Mouse (Mus musculus) lung, postnatal 4 days (tissue): Measurements from ENCODE around the gene Tcp1.
"Not testable (repeated sequence)": the region's sequence is repeated elsewhere in the genome, so short reads cannot be mapped to it uniquely, and the experiment has no call there.

Experiments
- DNase-seq, 2 experiments: peaks; one replicate each; pipeline ENCODE4 v3.0.0; 2021

Gene Tcp1

DNA sequence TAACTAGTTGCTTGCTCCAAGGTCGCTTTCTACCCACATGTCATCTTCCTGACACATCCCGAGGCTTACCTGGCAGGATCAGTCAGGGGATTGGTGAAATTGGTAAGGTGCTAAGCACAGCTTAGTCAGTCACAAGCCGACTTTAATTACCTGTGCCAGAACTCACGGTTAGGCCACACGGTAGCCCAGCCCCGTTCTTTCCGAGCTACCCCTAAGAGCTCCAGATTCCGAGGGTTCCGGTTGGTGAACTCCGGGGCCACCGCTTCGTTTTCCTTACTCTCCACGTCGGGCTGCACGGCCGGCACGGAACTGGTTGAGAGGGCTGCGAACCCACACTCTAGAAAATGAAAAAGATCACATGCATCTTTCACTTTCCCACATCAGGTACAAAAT is at the start of gene Tcp1:
Gene Tcp1, plus strand, starts transcription at position 214 of the 393 bp plus-strand sequence.
- DNase-seq, result peak in 1 of 2 experiments; percentile 34

DNA sequence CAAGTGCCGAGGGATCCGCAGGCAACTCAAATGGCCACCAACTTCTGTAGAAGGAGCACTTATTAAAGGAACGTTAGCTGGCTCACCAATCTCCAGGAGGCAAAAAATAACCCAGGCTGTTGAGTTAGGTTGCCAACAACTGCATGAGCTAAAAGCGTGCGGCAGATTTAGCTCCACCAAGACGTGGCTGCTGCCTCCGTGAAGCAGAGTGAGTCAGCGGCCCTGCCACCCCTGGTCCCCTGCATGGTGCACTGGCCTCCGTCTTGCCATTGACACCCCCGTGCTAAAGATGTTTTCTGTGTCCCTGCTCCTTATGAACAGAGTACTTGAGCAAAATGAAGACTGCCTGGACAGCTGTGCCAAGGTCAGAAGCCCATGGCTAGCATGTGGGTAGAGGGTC is 48.6 kb upstream of the Tcp1 start:
- no peak for DNase-seq

DNA sequence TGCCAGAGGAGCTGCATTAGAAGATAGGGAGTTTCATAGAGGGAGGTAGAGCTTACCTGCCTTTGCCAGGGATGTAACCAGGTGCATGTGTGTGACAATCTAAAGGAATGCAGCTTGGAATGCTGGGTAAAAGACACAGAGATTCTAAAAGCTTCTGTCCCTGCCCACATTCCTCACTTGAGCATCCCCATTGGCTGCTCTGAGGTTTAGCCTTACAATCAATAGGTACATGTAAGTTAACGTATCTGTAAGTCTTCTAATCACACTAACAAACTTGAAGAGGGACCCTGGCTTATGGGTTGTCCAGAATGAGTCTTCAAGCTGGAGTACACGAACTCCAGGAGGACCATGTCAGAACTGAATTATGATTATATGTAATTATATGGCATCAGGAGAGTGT is 47.5 kb upstream of the Tcp1 start, which contains the start of gene Mas1:
Gene Mas1, minus strand, starts transcription at position 101 of the 400 bp plus-strand sequence.
- DNase-seq, result no peak

DNA sequence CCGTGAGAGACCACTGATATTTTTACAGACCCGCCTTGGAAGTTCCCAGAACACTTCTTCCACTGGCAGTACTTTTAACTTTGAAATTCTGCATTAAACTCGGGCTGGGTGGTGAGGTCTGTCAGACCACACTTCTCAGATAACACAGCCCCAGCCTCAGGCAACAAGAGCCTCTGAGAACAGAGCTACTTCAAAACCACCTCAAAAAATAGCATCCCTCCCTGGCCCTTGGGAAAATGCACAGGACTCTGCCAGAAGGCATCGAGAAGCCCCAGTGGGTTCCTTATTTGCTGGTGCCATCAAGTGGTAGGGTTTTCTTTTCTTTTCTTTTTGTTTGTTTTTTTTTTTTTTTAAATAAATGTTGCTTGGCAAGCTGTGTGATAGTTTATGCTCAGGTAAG is 46.9 kb upstream of the Tcp1 start:
- DNase-seq, result no peak

DNA sequence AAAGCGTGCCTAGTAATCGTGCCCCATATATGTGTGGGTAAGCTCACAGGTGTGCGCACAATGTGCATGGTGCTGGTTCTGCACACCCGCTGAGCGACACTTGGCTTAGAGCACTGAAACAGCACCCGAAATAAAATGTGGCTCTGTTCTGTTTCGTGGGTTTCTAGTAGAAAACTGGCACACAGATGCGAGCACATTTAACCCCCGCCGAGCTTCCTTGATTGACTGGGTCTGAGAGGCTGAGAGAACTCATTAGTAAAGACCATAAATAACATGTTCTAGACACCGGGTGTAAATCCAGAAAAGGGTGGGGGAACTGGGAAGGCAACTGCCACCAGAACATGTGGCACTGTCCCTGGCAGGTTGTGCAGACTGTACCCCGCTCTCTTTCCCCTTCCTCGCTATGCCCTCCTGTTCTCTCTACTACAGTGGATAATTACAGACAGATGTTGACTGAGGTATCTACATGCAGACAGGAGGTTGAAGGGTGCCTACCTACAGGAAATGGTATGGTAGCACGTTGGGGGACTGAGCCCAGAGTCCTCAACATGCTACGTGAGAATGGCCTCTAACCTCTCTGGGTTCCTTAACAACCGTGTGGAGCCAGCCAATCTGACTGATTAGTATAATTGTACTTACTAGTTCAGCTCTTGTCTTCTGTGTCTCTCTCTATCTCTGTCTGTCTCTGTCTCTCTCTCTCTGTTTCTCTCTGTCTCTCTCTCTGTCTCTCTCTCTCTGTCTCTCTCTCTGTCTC is 43.0 kb upstream of the Tcp1 start:
- no peak for DNase-seq

DNA sequence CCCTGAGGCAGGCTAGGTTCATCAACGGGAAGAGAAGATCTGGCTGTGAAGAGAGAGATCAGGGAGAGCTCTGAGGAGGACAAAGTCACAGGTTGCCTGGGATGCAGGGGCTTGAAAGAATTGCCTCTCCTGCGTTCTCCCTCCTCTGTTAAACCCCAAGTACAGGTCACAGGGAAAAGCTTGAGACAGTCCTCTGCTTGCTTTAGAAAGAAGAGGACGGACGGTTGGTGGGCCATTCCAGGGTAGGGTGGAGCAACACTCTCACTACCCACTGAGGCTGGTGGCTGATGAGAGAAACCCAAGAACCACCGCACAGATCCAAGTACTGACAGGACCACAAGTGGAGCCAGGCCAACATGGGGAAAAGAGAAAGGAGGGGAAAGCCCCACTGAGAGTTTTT is 39.8 kb upstream of the Tcp1 start, which contains the start of gene Mrgprh:
Gene Mrgprh, plus strand, starts transcription at position 301 of the 400 bp plus-strand sequence.
- no peak for DNase-seq

DNA sequence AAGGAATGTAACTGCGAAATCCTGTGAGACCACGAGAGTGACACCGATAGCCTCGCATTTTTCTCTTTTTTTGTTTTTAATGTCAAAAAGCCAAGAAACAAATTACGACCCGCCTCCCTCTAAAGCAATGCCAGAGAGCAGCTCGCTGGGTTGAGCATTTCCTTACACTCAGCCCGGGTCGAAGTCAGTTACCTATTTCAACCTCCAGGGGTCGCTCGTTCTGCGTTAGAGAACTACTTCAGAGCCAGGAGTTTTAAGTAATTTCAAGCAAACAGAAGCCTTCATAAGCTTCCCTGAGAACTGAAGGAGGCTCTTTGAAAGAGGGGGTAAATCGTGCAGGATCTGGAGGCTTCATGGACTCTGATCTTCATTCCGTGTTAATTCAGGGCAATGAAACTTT is 35.3 kb upstream of the Tcp1 start:
- peak; percentile 72 to 87 for DNase-seq

DNA sequence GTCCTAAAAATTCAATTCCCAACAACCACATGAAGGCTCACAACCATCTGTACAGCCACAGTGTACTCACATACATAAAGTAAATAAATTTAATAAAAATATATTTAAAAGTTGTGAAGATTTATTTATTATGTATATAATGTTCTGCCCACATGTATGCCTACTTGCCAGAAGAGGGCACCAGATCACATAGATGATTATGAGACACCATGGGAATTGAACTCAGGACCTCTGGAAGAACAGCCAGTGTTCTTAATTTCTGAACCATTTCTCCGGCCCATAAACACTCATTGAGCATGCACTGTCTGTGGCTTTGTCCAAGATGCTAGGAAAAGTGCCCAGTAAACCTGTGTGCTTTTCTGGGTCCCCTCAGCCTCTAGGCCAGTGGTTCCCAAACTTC is 34.3 kb upstream of the Tcp1 start:
- no peak for DNase-seq

DNA sequence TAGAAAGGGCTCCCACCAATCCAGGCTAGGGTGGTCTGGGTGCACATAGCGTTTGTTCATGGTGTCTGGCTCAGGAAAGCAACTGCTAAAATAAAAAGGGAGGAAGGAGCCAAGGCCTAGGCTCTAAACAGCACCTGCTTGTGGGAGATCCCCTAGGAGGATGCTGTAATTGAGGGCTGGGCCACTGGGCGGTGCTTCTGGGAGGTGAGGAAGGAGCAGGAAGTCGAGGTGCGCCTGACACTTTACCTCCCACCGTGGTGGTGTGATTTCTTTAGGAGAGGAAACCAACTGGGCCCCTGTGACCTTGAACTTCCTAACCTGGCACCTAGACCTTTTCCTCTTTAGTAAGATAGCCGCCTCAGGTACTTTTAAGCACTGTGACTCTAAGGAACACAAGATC is 28.9 kb upstream of the Tcp1 start:
- DNase-seq, result peak in 1 of 2 experiments; percentile 25

DNA sequence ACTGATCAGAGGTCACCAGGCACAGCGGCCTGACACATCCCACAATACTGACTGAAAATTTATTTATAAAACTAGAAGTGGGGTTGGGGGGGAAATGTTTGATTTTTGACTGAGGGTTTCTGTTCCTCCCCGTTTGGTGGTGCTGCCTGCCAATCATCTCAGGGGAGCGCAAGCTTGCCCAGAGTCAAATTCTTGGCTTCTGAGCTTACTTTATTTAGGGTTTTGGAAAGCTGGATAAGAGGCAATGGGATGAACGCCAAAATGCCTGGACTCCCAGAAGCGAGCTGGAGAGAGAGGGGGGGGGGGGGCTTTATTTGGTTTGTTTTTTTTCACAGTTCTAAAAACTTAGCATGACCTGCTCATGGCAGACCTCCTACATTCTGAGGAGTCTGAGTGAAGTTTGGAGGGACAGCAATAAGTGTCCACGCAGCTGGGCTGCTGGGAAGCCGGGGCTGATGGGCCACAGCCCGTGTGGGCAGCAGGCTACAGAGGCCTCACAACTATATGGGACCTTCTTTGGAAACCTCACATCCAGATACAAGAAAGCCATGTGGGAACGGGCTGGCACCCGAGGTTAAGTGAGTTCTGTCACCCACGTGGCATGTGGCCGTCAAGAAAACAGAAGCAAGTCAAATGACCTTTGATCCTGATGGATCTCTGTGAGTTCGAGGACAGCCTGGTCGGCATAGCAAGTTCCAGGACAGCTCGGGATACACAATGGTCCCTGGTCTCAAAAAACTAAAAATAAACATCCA is 28.3 kb upstream of the Tcp1 start:
- DNase-seq, result peak in 1 of 2 experiments; percentile 37

DNA sequence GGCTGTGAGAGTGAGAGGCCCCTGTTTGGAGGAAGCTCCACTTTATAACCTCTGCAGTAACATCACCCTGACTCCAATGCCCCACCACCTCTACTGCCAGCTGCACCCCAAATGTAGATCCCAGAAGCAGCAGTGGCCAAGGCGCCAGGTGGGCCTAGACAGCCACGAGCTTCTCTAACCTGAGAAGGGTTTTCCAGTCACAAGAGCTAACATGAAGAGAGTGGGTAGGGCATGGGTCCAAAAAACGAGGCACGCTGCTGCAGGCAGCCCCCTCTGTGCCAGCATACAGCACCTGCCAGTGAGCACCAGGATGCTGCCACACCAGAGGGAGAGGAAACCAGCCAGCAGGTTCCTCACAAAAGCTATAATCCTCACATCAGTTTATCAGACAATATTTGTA is 24.4 kb upstream of the Tcp1 start:
- DNase-seq, result no peak

DNA sequence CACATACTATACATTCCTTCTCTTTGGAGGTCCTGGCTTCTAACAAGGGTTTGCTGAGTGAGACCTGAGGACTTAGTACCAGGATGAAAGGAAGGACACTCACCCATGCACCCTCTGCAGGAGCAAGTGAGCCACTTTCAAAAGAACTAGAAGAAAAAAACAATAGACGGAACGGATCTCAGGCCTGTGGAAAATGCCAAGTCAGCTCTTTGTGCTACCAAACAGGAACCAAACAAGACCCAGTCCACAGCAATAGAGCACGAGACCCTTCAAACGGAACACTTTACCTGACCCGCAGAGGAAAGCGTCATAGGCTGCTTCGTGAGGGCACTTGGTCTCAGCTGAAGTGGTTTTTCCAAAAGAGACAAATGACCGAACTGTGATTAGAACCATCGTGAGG is 23.5 kb upstream of the Tcp1 start:
- no peak for DNase-seq

DNA sequence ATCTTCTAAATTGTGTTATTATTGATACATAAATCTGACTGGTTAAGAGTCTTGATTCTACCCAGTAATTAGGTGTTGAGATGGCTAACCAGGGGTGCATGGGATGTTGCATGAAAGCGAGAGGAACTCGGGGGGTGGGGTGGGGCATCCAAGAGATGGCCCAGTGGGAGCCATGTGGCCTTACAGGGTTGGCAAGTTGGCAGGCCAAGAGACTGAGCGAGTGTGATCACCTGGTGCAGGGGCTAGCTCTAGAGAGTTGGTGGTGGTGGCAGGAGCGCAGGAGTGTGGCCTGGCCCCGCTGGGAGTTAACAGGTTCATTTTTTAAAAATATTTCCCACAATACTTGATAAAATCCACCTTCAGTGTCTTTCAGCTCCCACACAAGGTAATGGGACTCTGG is 17.8 kb upstream of the Tcp1 start:
- DNase-seq, result no peak

DNA sequence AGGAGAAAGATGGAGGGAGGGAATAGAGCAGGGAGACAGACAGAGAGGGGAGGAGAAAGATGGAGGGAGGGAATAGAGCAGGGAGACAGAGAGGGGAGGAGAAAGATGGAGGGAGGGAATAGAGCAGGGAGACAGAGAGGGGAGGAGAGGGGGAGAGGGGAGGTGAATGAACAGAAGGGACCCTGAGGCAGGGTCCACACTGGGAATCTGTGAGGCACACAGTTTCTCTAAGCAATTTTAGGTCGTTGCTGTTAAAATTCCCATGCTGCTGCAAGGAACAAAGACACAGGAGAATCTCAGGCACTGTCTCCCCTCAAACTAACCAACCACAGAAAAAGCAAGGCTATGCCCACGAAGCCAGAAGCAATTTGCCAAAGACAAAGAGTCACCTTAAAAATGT is 16.9 kb upstream of the Tcp1 start:
- not testable (repeated sequence) for DNase-seq

DNA sequence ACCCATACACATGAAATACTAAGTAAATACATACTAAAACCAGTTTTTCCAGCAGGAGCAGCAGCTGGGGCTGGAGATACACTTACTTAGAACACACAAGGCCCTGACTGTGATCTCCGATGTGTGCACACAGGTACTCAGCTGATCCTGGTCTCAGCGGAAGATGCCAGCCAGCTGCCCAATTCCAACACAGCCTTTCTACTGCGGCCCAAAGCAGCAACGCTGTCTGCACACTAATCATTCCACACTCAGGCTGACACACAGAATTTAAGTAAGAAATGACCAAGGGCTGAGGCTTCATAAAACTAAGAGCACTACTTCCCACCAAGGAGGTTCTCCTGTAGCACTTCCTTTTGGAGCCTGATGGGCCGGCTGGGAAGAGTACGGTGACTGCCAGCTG is 13.2 kb upstream of the Tcp1 start:
- no peak for DNase-seq

DNA sequence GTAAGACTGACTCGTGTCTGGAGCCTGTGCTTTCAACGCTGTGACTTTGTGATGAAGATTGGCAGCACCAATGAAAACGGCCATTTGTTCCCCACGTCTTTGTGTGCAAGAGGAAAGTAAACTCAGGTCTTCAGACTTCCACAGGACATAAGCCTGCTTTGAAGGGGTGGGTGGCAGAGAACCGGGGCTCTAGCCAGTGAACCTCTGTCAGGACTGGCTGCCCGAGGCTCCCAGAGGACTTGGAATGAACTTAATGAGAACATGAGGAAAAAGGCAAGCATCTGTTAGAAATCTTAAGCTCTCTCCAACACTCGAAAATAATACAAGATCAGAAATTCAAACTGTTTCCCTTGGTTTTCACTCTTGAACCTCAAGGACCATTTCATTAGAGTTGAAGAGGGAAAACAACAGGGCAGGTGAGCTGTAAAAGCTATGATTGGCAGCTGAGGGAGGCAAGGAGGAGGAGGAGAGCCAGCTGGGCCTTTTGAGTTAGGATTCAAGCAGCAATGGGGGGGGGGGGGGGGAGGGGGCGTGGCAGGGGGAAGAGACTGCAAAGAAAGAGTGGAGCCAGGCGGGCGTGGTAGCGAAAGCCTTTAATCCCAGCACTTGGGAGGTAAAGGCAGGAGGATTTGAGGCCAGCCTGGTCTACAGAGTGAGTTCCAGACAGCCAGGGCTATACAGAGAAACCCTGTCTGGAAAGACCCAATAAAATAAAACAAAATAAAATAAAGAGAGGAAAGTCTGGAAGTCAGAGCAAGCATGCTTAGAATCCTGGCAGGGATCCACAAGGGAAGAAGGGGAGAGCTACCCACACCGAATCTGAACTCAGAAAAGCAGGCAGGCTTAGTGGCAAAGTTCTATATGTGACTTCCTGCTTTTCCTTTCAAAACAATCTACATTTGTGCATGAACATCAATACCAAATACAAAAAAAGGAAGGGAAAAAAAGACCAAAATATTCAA is 11.8 kb upstream of the Tcp1 start:
- DNase-seq, result peak in 1 of 2 experiments; percentile 41

DNA sequence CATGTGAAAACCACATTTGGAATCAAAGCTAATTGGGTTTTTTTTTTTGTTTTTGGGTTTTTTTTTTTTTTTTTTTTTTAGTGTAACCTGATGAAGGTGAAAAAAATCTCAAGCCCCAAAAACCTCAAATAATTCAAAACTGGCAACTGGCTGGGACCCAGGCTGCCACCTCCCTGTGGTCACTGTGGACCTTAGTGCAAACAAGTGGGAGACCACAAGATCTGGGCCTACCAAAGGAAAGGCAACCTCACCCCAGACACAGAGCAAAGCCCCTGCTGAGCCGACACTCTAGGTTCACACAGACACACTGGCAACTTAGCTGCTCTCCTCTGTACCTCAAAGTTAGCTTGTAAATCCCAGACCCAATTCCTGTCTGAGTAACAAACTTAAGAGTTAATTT is 11.2 kb upstream of the Tcp1 start:
- DNase-seq, result no peak

DNA sequence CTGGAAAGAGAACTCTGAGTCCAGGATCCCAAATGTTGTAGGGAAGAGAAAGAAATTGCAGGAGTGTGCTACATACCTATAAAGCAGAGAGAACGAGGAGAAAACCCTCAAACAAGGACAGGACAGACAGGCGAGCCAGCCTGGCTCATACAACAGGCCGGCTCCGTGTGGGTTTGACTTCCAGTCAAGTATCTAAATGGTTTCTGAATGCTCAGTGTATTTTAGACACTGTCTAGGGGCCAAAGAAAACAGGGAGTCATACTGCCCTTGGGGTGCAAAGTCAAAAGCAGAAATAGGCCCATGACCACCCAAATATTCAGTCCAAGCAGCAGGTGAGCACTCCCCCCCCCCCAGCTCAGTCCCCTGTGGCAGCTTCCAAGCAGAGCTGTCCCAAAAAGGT is 9.7 kb upstream of the Tcp1 start:
- DNase-seq, result no peak

DNA sequence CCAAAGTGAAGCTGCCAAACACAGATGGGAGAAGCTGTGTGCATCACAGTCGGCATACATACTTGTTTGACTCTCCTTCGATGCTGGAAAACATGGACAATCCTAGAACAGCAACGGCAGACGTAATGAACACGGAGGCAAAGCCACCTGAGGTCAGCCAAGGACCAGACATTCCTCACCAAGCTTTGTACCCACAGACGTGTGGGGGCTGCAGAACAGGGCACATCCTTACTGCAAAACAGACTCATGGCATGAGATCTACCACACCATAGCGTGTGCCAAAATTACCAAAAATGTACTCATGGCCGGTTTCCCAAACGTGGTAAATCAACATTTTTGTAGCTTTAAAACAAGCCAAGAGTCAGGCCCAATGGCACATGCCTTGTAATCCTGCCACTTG is 9.1 kb upstream of the Tcp1 start:
- DNase-seq, result no peak

DNA sequence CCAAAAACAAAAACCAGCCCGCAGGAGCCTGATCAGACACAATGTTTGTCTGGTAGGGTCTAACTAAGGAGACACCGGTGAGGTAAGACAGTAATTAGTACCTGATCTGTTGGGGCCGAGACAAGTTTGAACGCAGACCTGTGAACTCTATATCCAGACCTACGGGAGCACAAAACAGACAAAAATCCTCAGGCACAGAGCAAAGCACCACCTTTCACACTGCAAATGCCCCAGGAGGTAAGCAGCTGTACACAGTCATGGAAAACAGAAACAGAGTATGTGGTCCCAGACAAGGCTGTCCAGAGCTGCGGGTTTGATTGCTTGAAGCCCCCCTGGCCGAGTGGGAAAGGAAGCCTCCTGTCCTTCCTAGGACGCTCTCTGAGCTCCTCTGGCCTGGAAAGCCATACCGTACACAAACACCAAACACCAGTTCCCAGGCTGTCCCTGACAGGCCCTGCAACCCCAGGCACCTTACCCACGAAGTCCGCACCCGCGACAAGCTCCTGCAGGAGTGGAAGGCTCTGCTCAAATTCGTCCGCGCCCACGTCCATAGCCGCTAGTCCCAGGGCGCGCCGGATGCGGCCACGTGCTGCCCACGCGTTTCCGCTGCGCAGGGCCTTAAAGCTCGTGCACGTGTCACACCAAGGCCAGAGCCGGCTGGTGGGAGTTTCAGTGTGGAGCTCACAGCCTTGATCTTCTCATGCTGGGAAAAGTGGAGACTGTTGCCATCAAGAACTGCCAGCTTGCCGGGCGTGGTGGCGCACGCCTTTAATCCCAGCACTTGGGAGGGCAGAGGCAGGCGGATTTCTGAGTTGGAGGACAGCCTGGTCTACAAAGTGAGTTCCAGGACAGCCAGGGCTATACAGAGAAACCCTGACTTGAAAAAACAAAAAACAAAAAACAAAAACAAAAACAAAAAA is 5.9 kb upstream of the Tcp1 start, which contains the start of gene Pnldc1:
Gene Pnldc1, minus strand, starts transcription at position 870 of the 920 bp plus-strand sequence.
- no peak for DNase-seq

DNA sequence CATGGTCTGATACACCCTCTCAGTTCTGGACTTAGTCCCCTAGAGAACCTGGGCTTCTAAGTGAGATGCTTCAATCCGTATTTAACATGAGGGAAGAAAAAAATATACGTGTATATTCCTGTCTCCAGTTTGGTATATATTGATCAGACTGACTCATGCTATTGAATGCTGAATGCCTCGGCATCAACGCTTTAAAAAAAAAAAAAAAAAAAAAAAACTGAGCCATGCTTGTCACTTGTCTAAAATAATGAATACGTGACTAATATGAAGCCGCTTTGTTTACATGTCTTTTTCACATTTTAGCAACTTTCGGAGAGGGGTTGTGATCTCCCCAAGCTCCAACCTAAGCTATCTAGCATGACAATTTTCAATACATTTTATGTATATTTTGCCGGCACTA is 5.1 kb upstream of the Tcp1 start:
- no peak for DNase-seq
